Mouse (Mus musculus) cortical plate, adult 2 months (tissue): ENCODE results near the gene Alcam.

ENCODE experiments used
- CTCF ChIP-seq: fragments of 200-500 bp; IDR thresholded peaks from 2 replicates; pipeline ENCODE4 v1.5.1; 2011; ENCODE audit warnings: mild to moderate bottlenecking, control low read depth, low read length; ENCODE audit not compliant: insufficient read depth; ENCODE audit errors: extremely low read depth
- POLR2A ChIP-seq: fragments of 200-500 bp; IDR thresholded peaks from 2 replicates; pipeline ENCODE4 v1.6.1; 2011; ENCODE audit warnings: mild to moderate bottlenecking, low read length, control low read depth; ENCODE audit not compliant: insufficient read depth; ENCODE audit errors: extremely low read depth

- no peak for TF ChIP-seq CTCF
- TF ChIP-seq POLR2A, result no peak
Observed at GRCm38 (mm10) chr16:52443635-52444505, 10.0 kb downstream of the Alcam start.
